Mouse (Mus musculus): Measurements from ENCODE around the gene Tgif1. TPM values are rescaled to one million over a fixed set of nuclear protein-coding genes. Genes with fewer than 3 reads are reported as not detected.

Gene Tgif1
- total RNA-seq (2021): 10 to 100 TPM in 1 of 2 experiments, 1 to 10 TPM in 1; 9.5 to 15.4 TPM
- long read RNA-seq, experiment 1, transcript Tgif1-201 (3 exons, 1,631 nt): major isoform, 7 of 12 reads
- long read RNA-seq, experiment 1, partial matches to known transcripts: 1 of 12 reads
- long read RNA-seq, experiment 1, other reads (novel, unspliced or antisense): 1 of 12 reads
- long read RNA-seq, experiment 2, partial matches to known transcripts: 2 of 6 reads
- long read RNA-seq, experiment 2, other reads (novel, unspliced or antisense): 1 of 6 reads

- DNase-seq: peak; percentile 50
These were observed at the start of gene Tgif1 for GRCm38 (mm10) chr17:70853436-70853905. Tgif1 (minus strand) TSS chr17:70853546.

GRCm38 (mm10) chr17:70900660-70901059 is 47.3 kb upstream of the Tgif1 start:
- DNase-seq: no peak

GRCm38 (mm10) chr17:70899642-70900041 is 46.3 kb upstream of the Tgif1 start:
- no peak for DNase-seq

- peak; percentile 62 for DNase-seq
These were observed 41.5 kb upstream of the Tgif1 start for GRCm38 (mm10) chr17:70894867-70895266.

GRCm38 (mm10) chr17:70893151-70893550 is 39.8 kb upstream of the Tgif1 start:
- DNase-seq: no peak

GRCm38 (mm10) chr17:70892288-70893096 is 39.1 kb upstream of the Tgif1 start:
- DNase-seq: no peak

- DNase-seq: no peak
These were observed 37.2 kb upstream of the Tgif1 start for GRCm38 (mm10) chr17:70890571-70890970.

GRCm38 (mm10) chr17:70888657-70889056 is 35.3 kb upstream of the Tgif1 start:
- DNase-seq: no peak

- DNase-seq: no peak
These were observed 34.5 kb upstream of the Tgif1 start for GRCm38 (mm10) chr17:70887848-70888247.

GRCm38 (mm10) chr17:70886641-70887391 is 33.5 kb upstream of the Tgif1 start:
- no peak for DNase-seq

- DNase-seq: no peak
These were observed 32.5 kb upstream of the Tgif1 start for GRCm38 (mm10) chr17:70885868-70886267.

- no peak for DNase-seq
These were observed 28.6 kb upstream of the Tgif1 start for GRCm38 (mm10) chr17:70881934-70882333.

GRCm38 (mm10) chr17:70881194-70881593 is 27.8 kb upstream of the Tgif1 start:
- DNase-seq: no peak

- no peak for DNase-seq
These were observed 24.9 kb upstream of the Tgif1 start for GRCm38 (mm10) chr17:70878237-70878636.

- no peak for DNase-seq
These were observed 20.4 kb upstream of the Tgif1 start for GRCm38 (mm10) chr17:70873778-70874124.

- DNase-seq: no peak
These were observed 19.8 kb upstream of the Tgif1 start for GRCm38 (mm10) chr17:70872936-70873777.

- DNase-seq: no peak
These were observed 19.0 kb upstream of the Tgif1 start for GRCm38 (mm10) chr17:70872094-70872929.

GRCm38 (mm10) chr17:70871676-70872075 is 18.3 kb upstream of the Tgif1 start:
- DNase-seq: no peak

- DNase-seq: no peak
These were observed 17.2 kb upstream of the Tgif1 start for GRCm38 (mm10) chr17:70870581-70870980.

- DNase-seq: no peak
These were observed 15.4 kb upstream of the Tgif1 start for GRCm38 (mm10) chr17:70868577-70869229.
